Mouse (Mus musculus): ENCODE results near the gene Calm3.

Gene Calm3

GRCm38 (mm10) chr7:16891641-16892351, 32.1 kb downstream of the Calm3 start, which contains the start of gene Gng8:
Gng8 (plus strand) TSS chr7:16891786.
- in situ Hi-C loops (cut with MboI, MseI), result no loop called here

GRCm38 (mm10) chr7:16890944-16891343, 33.0 kb downstream of the Calm3 start:
- in situ Hi-C loops (cut with MboI, MseI), result no loop called here

DNA sequence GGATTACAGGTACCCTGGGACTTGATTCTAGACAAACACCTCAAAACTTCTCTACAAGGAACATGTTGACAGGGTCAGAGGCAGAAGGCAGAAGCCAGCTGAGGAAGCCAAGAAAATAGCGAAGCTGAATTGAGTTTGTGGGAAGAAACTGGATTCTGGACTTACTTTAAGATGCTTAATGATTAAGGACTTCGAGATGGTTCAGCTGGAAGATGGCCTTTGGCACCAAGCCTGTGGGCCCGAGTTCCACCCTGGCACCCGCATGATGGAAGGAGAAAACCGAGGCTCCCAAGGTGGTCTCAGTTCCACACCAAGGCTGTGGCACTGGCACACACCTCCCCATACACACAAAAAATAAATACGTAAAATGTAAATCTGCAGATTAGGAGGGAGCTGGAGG, 33.4 kb downstream of the Calm3 start:
- in situ Hi-C loops (cut with MboI, MseI), result no loop called here

DNA sequence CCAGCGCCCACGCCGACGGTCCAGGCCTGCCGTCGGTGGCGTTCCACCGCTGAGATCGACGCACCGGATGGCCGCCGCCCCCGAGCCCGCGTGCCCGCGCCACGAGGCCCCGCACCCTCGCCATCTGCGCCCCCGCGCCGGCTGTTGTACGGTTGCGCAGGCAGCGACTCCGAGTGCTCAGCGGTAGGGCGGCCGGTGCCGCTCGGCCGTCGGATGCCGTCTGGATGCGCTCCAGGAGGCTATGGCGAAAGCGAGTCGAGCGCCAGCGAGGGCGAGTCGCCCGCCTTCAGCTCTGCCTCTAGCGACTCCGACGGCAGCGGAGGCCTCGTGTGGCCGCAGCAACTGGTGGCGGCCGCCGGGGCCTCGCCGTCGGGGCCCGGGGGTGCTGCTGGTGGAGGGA, 38.0 kb downstream of the Calm3 start:
- in situ Hi-C loops (cut with MboI, MseI), result no loop called here

- in situ Hi-C loops (cut with MboI, MseI), result no loop called here
Measured at GRCm38 (mm10) chr7:16885271-16885776, 38.6 kb downstream of the Calm3 start.

- in situ Hi-C loops (cut with MboI, MseI), result no loop called here
Measured at GRCm38 (mm10) chr7:16884334-16884733, 39.6 kb downstream of the Calm3 start.

DNA sequence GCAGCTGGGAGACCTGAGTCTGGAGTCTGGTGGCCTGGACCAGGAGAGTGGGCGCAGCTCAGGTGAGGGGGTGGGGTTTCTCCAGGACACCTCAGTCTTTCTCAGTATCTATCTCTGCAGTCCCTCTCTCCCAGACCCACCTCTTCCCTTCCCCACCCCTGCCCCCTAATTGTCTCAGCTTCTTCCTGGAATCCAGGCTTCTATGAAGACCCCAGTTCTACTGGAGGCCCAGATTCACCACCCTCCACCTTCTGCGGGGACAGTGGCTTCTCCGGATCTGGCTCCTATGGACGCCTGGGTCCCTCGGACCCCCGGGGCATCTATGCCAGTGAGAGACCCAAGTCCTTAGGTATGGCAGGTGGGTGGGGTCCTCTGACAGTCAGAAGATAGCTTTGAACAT, 40.8 kb downstream of the Calm3 start:
- in situ Hi-C loops (cut with MboI, MseI), result no loop called here

DNA sequence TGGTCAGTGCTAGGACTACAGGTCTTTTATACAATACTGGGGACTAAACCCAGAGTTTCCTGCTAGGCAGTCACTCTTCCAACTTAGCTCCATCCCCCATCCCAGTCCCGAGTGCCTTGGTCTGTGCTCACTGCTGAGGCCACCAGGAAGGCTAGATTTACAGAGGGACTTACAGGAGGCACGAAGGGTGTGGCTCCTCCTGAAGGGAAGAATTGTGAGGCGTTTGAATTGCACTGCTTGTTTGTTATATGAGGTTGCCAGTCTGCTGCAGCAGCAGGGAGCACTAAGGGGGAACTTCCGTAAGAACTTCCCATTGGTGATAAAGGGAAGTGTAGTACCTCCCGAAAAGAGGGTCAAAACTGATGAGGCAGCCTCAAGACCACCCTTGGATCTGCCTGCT, 43.3 kb downstream of the Calm3 start:
- in situ Hi-C loops (cut with MboI, MseI), result no loop called here

DNA sequence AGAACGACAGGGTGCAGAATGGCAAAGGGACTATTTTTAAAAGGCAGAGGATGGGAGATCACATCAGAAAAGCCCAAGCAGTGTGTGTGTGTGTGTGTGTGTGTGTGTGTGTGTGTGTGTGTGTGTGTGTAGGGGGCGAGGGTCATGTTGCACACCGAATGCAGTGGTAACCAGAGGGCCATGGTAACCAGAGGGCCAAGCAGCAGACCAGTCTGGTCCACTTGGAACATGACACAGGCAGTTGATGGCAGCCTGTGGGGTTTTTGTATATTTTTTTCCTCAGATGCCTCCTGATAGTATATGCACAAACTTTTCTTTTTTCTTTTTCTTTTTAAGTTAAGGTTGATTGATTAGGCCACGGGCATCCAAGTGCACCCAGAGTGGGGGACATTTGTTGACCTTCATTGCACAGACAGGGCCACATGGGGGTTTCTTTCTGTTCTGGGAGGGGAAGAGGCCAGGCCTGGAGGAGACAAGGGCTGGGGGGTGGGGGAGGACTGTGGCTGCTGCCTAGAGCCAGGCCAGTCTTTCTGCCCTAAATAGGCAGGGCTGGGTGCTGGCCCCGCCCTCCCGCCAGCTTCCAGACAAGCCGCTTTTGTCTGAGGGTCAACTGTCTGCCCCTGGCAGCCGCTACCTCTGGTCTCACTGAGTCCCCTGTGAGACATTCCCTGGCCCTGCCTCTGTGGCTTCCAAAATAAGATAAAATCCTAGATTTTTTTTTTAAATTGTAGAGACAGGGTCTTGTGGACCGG, 43.9 kb downstream of the Calm3 start:
- in situ Hi-C loops (cut with MboI, MseI), result no loop called here

DNA sequence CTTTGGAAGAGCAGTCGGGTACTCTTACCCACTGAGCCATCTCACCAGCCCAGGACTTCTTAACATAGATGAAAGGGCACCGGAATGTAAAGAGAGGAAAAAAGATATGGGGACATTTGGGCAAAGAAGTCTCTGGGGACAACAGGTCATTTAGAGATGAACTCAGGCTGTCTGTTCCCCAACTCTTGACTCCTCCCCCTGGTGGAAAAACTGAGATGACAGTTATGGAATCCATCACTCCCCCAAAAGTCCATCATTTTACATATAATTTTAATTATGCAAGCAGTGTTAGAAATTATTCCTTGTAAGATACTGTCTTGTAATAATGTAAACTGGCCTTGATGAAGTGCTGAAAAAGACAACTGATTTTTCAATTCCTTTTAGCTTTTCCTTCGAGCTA, 46.2 kb downstream of the Calm3 start:
- in situ Hi-C loops (cut with MboI, MseI), result no loop called here

DNA sequence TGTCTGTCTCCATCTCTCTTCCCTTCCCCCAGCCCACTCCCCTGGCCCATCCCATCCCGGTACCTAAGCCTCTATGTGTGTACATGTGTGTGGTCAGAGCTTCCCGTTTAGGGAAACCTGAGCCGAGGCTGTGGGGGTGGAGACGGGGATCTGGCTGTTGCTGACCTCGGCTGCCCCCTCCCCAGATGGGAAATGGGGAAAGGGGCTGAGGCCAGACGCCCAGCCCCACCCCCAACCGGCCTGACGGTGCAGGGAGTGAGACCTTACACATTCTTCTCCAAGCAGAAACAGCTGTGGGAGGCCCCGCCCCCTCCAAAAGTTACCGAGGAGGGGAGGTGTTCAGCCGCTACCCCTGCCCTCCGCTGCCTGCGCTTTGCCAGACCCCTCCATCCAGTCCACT, 47.3 kb downstream of the Calm3 start:
- in situ Hi-C loops (cut with MboI, MseI), result no loop called here

DNA sequence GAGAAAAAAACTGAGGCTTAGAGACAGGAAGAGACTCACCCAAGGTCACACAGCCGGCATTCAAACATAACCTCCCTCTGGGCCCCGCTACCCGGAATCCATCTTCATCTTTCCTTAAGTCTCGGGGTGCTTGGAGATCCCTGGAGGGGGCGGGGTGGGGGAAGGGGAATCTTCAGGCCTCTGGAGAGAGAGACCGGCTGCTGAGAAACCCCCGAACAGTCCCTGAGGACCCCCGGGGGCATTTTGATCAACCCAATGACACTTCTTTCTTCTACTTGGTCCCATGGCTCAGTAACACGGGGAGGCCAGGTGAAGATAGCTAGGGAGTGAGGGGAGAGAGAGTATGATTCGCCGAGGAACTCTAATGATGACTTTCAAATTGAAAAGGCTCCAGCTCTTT, 47.9 kb downstream of the Calm3 start:
- in situ Hi-C loops (cut with MboI, MseI), result no loop called here

DNA sequence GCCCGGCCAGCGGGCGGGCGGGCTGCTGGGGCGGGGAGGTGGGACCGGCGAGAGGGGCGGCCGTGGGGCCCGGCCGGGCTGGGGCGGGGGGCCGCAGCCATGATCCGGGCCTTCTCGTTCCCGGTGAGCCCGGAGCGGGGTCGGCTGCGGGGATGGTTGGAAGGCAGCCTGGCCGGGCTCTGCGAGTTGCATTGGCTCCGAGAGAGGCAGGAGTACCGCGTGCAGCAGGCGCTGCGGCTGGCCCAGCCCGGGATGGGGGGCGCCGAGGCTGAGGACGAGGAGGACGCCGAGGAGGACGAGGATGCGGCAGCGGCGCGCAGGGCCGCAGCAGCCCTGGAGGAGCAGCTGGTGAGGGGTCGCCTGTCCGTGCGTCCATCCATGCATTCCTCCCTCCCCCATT, 48.6 kb downstream of the Calm3 start:
- in situ Hi-C loops (cut with MboI, MseI), result no loop called here

- in situ Hi-C loops (cut with MboI, MseI), result no loop called here
Measured at GRCm38 (mm10) chr7:16875310-16875325, 48.8 kb downstream of the Calm3 start, which contains the start of gene Dact3. Dact3 (plus strand) TSS chr7:16875317.

DNA sequence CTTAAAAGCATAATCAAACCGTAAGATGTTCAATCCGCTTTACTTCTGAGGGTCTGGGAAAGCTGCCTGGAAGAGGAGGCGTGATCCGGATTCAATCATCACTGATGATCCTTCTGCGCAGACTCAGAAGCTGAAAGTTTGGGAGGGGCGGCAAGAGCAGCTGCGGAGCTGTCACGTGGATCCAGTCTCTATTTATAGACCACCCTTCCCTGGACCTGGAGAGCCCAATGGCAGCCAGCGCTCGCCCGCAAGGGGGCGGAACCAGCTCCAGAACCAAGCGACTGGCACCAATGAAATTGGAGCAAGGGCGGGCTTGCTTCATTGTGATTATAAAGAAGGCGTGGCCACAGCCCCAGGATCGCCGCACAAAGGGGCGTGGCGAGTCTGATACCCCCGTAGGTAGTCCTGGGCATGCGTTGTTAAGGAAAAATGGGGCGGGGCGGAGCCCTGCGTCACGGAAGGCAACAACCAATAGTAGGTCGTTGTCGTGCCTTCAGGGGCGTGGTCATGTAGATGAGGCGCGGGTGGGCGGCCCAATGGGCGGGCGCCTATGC, 49.1 kb downstream of the Calm3 start:
- in situ Hi-C loops (cut with MboI, MseI), result no loop called here

DNA sequence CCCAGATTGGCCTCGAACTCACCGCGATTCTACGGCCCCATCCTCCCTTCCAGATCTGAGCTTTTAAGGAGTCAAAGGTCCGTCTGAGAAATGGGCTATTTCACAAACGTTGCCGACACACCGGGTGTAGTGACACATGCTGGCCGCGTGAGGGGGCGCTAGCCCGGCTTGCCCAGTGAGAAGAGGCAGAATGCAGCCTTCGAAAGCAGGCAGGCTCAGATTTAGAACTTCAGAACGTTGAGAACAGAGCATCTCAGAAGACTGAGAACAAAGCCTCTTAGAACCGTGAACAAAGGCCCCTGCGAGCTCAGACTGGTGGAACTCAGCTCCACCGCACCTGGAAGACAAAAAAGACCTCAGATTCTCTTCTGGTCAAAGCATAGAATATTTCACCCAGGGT, 49.7 kb downstream of the Calm3 start:
- in situ Hi-C loops (cut with MboI, MseI), result no loop called here

- in situ Hi-C loops (cut with MboI, MseI), result no loop called here
Measured at GRCm38 (mm10) chr7:16873392-16873791, 50.5 kb downstream of the Calm3 start.

DNA sequence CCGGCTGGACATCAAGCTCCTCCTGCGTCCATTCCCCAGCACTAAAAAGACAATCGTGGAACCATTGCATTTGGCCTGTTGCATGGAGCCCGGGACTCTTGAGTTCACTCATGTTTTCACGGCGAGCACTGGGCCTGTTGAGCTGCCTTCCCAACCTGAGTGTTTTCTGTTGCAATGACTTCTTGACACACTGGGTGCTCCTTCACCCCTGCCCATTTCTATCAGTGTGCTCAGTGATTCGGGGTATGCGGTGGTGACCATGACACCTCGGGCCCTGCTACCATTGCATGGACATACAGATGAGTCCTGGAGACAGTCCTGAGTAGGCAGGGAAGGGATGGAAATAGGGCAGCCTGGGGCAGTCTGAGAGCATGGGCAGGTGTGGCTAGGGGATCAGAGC, 51.4 kb downstream of the Calm3 start:
- in situ Hi-C loops (cut with MboI, MseI), result no loop called here

- in situ Hi-C loops (cut with MboI, MseI), result no loop called here
Measured at GRCm38 (mm10) chr7:16871600-16871999, 52.3 kb downstream of the Calm3 start.

- in situ Hi-C loops (cut with MboI, MseI), result no loop called here
Measured at GRCm38 (mm10) chr7:16869497-16869896, 54.4 kb downstream of the Calm3 start.

GRCm38 (mm10) chr7:16867488-16867887, 56.4 kb downstream of the Calm3 start:
- in situ Hi-C loops (cut with MboI, MseI), result no loop called here
